In genomic region chr11:115869393-115869792, GRCm38 (mm10) we compare ENCODE assay signal across 11 mouse cellular contexts. TPM values are rescaled to one million over a fixed set of nuclear protein-coding genes. Genes with fewer than 3 reads are reported as not detected.
DNase-seq lines count a peak whose midpoint lies in the region; ATAC-seq lines count a peak whose summit lies in the region.
"Had no signal": no experiment of that assay in that cellular context is flagged by ENCODE, and none has a peak within 500 bp of the region (broad histone marks: within the 10 kb centered on the region; RNA-seq: fewer than 3 reads in every experiment).

No protein-coding gene starts in this region.

- H3K36me3 ChIP-seq in kidney, embryonic 14.5 days (ENCODE audit: control insufficient read depth, insufficient read depth, low read length) = no peaks in the 10 kb centered on the region
- H3K36me3 ChIP-seq: embryonic facial prominence, embryonic 15.5 days; hindbrain, embryonic 10.5 days had no signal

- H3K4me1 ChIP-seq in kidney, embryonic 14.5 days (ENCODE audit: control insufficient read depth, insufficient read depth, low read length) = no peaks in the 10 kb centered on the region
- H3K4me1 ChIP-seq: embryonic facial prominence, embryonic 15.5 days had no signal

- WGBS in kidney, embryonic 14.5 days = 84% methylated on average over 8 of the region's 8 CpGs

- ATAC-seq in erythroid progenitor cell, adult 5-6 weeks (replicated peaks; ENCODE audit: low FRiP score, poor library complexity, severe bottlenecking) = peak; percentile 60; the same call in 1 of the 2 replicates
- no peak for ATAC-seq in kidney, embryonic 14.5 days (ENCODE audit: low FRiP score, low TSS enrichment)

- no peak overlapping the region for H3K4me3 ChIP-seq in kidney, embryonic 14.5 days (ENCODE audit: low read length)
- H3K4me3 ChIP-seq: embryonic facial prominence, embryonic 15.5 days; hindbrain, embryonic 10.5 days had no signal

- no peaks in the 10 kb centered on the region for H3K9me3 ChIP-seq in kidney, embryonic 14.5 days (ENCODE audit: control insufficient read depth, low read length)
- H3K9me3 ChIP-seq: embryonic facial prominence, embryonic 15.5 days; hindbrain, embryonic 10.5 days had no signal

- no peaks in the 10 kb centered on the region for H3K27me3 ChIP-seq in kidney, embryonic 14.5 days (ENCODE audit: control insufficient read depth, insufficient read depth, low read length)
- H3K27me3 ChIP-seq: embryonic facial prominence, embryonic 15.5 days had no signal

- H3K27ac ChIP-seq in kidney, embryonic 14.5 days (ENCODE audit: low read depth, low read length) = no peak overlapping the region
- H3K27ac ChIP-seq: embryonic facial prominence, embryonic 15.5 days; hindbrain, embryonic 10.5 days had no signal

- peak; percentile 12 for DNase-seq in NIH3T3 (ENCODE audit: low read depth)
- DNase-seq in lung, adult 18-20 months = peak; percentile 63 to 77
- DNase-seq in natural killer cell, adult 2 months (ENCODE audit: low spot score in 2 of 2) = peak; percentile 41 to 46
- no peak for DNase-seq in cerebellum, adult 11 months
- no peak for DNase-seq in kidney, postnatal 14 days
- DNase-seq: right cerebral cortex, postnatal 4 days; thymus, postnatal 14 days had no signal

- H3K9ac ChIP-seq in kidney, embryonic 14.5 days (ENCODE audit: low read depth, low read length) = no peak overlapping the region
- H3K9ac ChIP-seq: embryonic facial prominence, embryonic 15.5 days had no signal

- H3K4me2 ChIP-seq in kidney, embryonic 14.5 days (replicated peaks; ENCODE audit: low read depth, low read length) = no peak overlapping the region
- H3K4me2 ChIP-seq: embryonic facial prominence, embryonic 15.5 days had no signal

RNA-seq across cellular contexts. Expression of gene Myo15b, which starts 11.2 kb away (rescaled TPM):
- total RNA-seq in erythroid progenitor cell, adult 5-6 weeks (2015; ENCODE audit: low replicate concordance) = not detected in 2 replicates
- total RNA-seq in erythroid progenitor cell, adult 5-6 weeks (2017; ENCODE audit: low replicate concordance) = not detected in 2 replicates
- 2.8 and 5.5 TPM in 2 replicates for polyA plus RNA-seq in kidney, embryonic 14.5 days (2014; fragmentation: Nextera tagmentation; extraction: Ambion mirVana)

RNA-seq across cellular contexts. Expression of gene Smim5, which starts 30.4 kb away (rescaled TPM):
- 37.7 and 44.7 TPM in 2 replicates for total RNA-seq in erythroid progenitor cell, adult 5-6 weeks (2015; ENCODE audit: low replicate concordance)
- total RNA-seq in erythroid progenitor cell, adult 5-6 weeks (2017; ENCODE audit: low replicate concordance) = 27.1 and 64.4 TPM in 2 replicates
- 2.3 and 2.9 TPM in 2 replicates for polyA plus RNA-seq in kidney, embryonic 14.5 days (2014; fragmentation: Nextera tagmentation; extraction: Ambion mirVana)

RNA-seq across cellular contexts. Expression of gene Smim6, which starts 42.4 kb away (rescaled TPM):
- 4.3 and 15.1 TPM in 2 replicates for total RNA-seq in erythroid progenitor cell, adult 5-6 weeks (2015; ENCODE audit: low replicate concordance)
- total RNA-seq in erythroid progenitor cell, adult 5-6 weeks (2017; ENCODE audit: low replicate concordance) = 0.23 and 6.4 TPM in 2 replicates
- 9.4 and 9.6 TPM in 2 replicates for polyA plus RNA-seq in kidney, embryonic 14.5 days (2014; fragmentation: Nextera tagmentation; extraction: Ambion mirVana)

RNA-seq across cellular contexts. Expression of gene Llgl2, which starts 45.5 kb away (rescaled TPM):
- total RNA-seq in erythroid progenitor cell, adult 5-6 weeks (2015; ENCODE audit: low replicate concordance) = 1.7 TPM in 1 of 2 replicates, not detected in the other
- total RNA-seq in erythroid progenitor cell, adult 5-6 weeks (2017; ENCODE audit: low replicate concordance) = 0.26 and 1.8 TPM in 2 replicates
- 24.3 and 28.7 TPM in 2 replicates for polyA plus RNA-seq in kidney, embryonic 14.5 days (2014; fragmentation: Nextera tagmentation; extraction: Ambion mirVana)

RNA-seq across cellular contexts. Expression of gene Tsen54, which starts 54.9 kb away (rescaled TPM):
- total RNA-seq in erythroid progenitor cell, adult 5-6 weeks (2015; ENCODE audit: low replicate concordance) = 4.0 and 12.6 TPM in 2 replicates
- total RNA-seq in erythroid progenitor cell, adult 5-6 weeks (2017; ENCODE audit: low replicate concordance) = 3.6 and 4.3 TPM in 2 replicates
- 26.2 and 34.9 TPM in 2 replicates for polyA plus RNA-seq in kidney, embryonic 14.5 days (2014; fragmentation: Nextera tagmentation; extraction: Ambion mirVana)

Comparison
In these comparisons a context has a peak if more than half of its experiments do, and no peak if none do; other contexts are left out.
1. DNase-seq: peak in NIH3T3 (single experiment), lung, adult 18-20 months (2 of 2) and natural killer cell, adult 2 months (2 of 2); none in cerebellum, adult 11 months (single experiment) and kidney, postnatal 14 days (single experiment).